Mouse (Mus musculus) MEL (cell line): Measurements from ENCODE around the gene Zic1. TPM values are rescaled to one million over a fixed set of nuclear protein-coding genes. Genes with fewer than 3 reads are reported as not detected.

Experiments used
- DNase-seq: peaks from one replicate; pipeline ENCODE4 v3.0.0; 2011; ENCODE audit warnings: low read depth, low spot score
- H3K27ac ChIP-seq: 2 replicates; pipeline ENCODE4 v1.5.1; 2012; ENCODE audit warnings: low read depth, mild to moderate bottlenecking, control low read depth, low read length, moderate library complexity; ENCODE audit not compliant: control insufficient read depth
- H3K27me3 ChIP-seq, 2 experiments: fragments of 150-350 bp in 1 of 2; sonication (generic) in 1 of 2; 2 replicates each; pipeline ENCODE4 v1.6.1; 2012; ENCODE audit warnings: low read length in 2 of 2, mild to moderate bottlenecking in 2 of 2, improper control_type of control experiment in 1 of 2, moderate library complexity in 1 of 2; ENCODE audit not compliant: insufficient read depth in 2 of 2, control insufficient read depth in 1 of 2
- H3K36me3 ChIP-seq, 2 experiments: 2 replicates each; pipeline ENCODE4 v1.6.1; 2012 to 2014; ENCODE audit warnings: low read length in 2 of 2, improper control_type of control experiment in 1 of 2, inconsistent platforms in 1 of 2, mild to moderate bottlenecking in 1 of 2; ENCODE audit not compliant: insufficient read depth in 2 of 2, control insufficient read depth in 1 of 2
- H3K4me1 ChIP-seq, 2 experiments: fragments of 150-350 bp in 1 of 2; sonication (generic) in 1 of 2; 2 replicates each; pipeline ENCODE4 v1.6.1; 2012; ENCODE audit warnings: low read length in 2 of 2, improper control_type of control experiment in 1 of 2, mild to moderate bottlenecking in 1 of 2; ENCODE audit not compliant: insufficient read depth in 2 of 2, control insufficient read depth in 1 of 2
- H3K4me3 ChIP-seq, 2 experiments: fragments of 150-350 bp in 1 of 2; sonication (generic) in 1 of 2; 2 replicates each; pipeline ENCODE4 v1.5.1; 2012; ENCODE audit warnings: low read depth in 2 of 2, low read length in 2 of 2, mild to moderate bottlenecking in 2 of 2, moderate library complexity in 2 of 2, control low read depth in 1 of 2, improper control_type of control experiment in 1 of 2; ENCODE audit not compliant: control insufficient read depth in 1 of 2, insufficient read depth in 1 of 2
- H3K79me2 ChIP-seq: 2 replicates; pipeline ENCODE4 v1.6.1; 2012; ENCODE audit warnings: mild to moderate bottlenecking, low read length, moderate library complexity; ENCODE audit not compliant: control insufficient read depth, poor library complexity, insufficient read depth
- H3K9ac ChIP-seq: 2 replicates; pipeline ENCODE4 v1.6.1; 2012; ENCODE audit warnings: low read depth, mild to moderate bottlenecking, control low read depth, low read length, moderate library complexity; ENCODE audit not compliant: control insufficient read depth, poor library complexity, severe bottlenecking
- H3K9me3 ChIP-seq: fragments of 150-350 bp; sonication (generic); replicated peaks from 2 replicates; pipeline ENCODE4 v1.6.1; 2012; ENCODE audit warnings: mild to moderate bottlenecking, low read length, improper control_type of control experiment, moderate library complexity; ENCODE audit not compliant: insufficient read depth
- CHD1 ChIP-seq: IDR thresholded peaks from 2 replicates; pipeline ENCODE4 v1.6.1; 2012; ENCODE audit warnings: low read depth, mild to moderate bottlenecking, inconsistent platforms, low read length, improper control_type of control experiment
- CTCF ChIP-seq, 3 experiments: IDR thresholded peaks in 2 of 3; conservative IDR thresholded peaks in 1 of 3; 2 replicates each; pipeline ENCODE4 v1.5.1; 2011 to 2012; ENCODE audit warnings: low read length in 3 of 3, low read depth in 2 of 3, mild to moderate bottlenecking in 2 of 3, improper control_type of control experiment in 1 of 3, inconsistent platforms in 1 of 3, mixed read lengths in 1 of 3, moderate library complexity in 1 of 3; ENCODE audit not compliant: control insufficient read depth in 1 of 3, insufficient read depth in 1 of 3, poor library complexity in 1 of 3, severe bottlenecking in 1 of 3
- EP300 ChIP-seq, 2 experiments: IDR thresholded peaks; 2 replicates each; pipeline ENCODE4 v1.6.1; 2011; ENCODE audit warnings: improper control_type of control experiment in 2 of 2, low read length in 2 of 2, low read depth in 1 of 2, mild to moderate bottlenecking in 1 of 2
- GATA1 ChIP-seq: IDR thresholded peaks from 2 replicates; pipeline ENCODE4 v1.6.1; 2011; ENCODE audit warnings: low read depth, low read length, improper control_type of control experiment
- HCFC1 ChIP-seq: IDR thresholded peaks from 2 replicates; pipeline ENCODE4 v1.6.1; 2012; ENCODE audit warnings: low read depth, mild to moderate bottlenecking, inconsistent platforms, low read length, improper control_type of control experiment, moderate library complexity
- JUND ChIP-seq: IDR thresholded peaks from 2 replicates; pipeline ENCODE4 v1.6.1; 2011; ENCODE audit warnings: low read depth, mild to moderate bottlenecking, improper control_type of control experiment, low read length
- KAT2A ChIP-seq: conservative IDR thresholded peaks from 2 replicates; pipeline ENCODE4 v1.6.1; 2012; ENCODE audit warnings: low read depth, low read length, improper control_type of control experiment, inconsistent platforms
- MAFK ChIP-seq: IDR thresholded peaks from 2 replicates; pipeline ENCODE4 v1.6.1; 2011; ENCODE audit warnings: low read depth, mild to moderate bottlenecking, low read length, improper control_type of control experiment, borderline replicate concordance
- MAZ ChIP-seq: IDR thresholded peaks from 2 replicates; pipeline ENCODE4 v1.6.1; 2012; ENCODE audit warnings: low read depth, mild to moderate bottlenecking, inconsistent platforms, low read length, improper control_type of control experiment
- MEF2A ChIP-seq: IDR thresholded peaks from 2 replicates; pipeline ENCODE4 v1.6.1; 2014; ENCODE audit warnings: low read depth, mild to moderate bottlenecking, inconsistent platforms, low read length, improper control_type of control experiment; ENCODE audit not compliant: poor library complexity, insufficient replicate concordance, severe bottlenecking; ENCODE audit errors: extremely low read depth
- MXI1 ChIP-seq: IDR thresholded peaks from 2 replicates; pipeline ENCODE4 v1.6.1; 2011; ENCODE audit warnings: mild to moderate bottlenecking, low read depth, low read length, improper control_type of control experiment
- MYB ChIP-seq: IDR thresholded peaks from 2 replicates; pipeline ENCODE4 v1.6.1; 2011; ENCODE audit warnings: mild to moderate bottlenecking, low read depth, low read length, improper control_type of control experiment
- MYC ChIP-seq: IDR thresholded peaks from 2 replicates; pipeline ENCODE4 v1.6.1; 2011; ENCODE audit warnings: low read depth, mild to moderate bottlenecking, low read length, improper control_type of control experiment, moderate library complexity
- NELFE ChIP-seq: IDR thresholded peaks from 2 replicates; pipeline ENCODE4 v1.6.1; 2011; ENCODE audit warnings: low read depth, low read length, improper control_type of control experiment
- RAD21 ChIP-seq: IDR thresholded peaks from 2 replicates; pipeline ENCODE4 v1.6.1; 2011; ENCODE audit warnings: mild to moderate bottlenecking, low read depth, low read length, improper control_type of control experiment
- RCOR1 ChIP-seq: IDR thresholded peaks from 2 replicates; pipeline ENCODE4 v1.6.1; 2012; ENCODE audit warnings: low read depth, mild to moderate bottlenecking, inconsistent platforms, low read length, improper control_type of control experiment
- SMC3 ChIP-seq: IDR thresholded peaks from 2 replicates; pipeline ENCODE4 v1.6.1; 2011; ENCODE audit warnings: low read depth, low read length, improper control_type of control experiment
- TAL1 ChIP-seq: IDR thresholded peaks from 2 replicates; pipeline ENCODE4 v1.6.1; 2012; ENCODE audit warnings: mild to moderate bottlenecking, inconsistent platforms, low read length, moderate library complexity, mixed read lengths
- USF1 ChIP-seq: IDR thresholded peaks from 2 replicates; pipeline ENCODE4 v1.6.1; 2014; ENCODE audit warnings: low read depth, mild to moderate bottlenecking, inconsistent platforms, low read length, improper control_type of control experiment, moderate library complexity
- ZC3H11A ChIP-seq: IDR thresholded peaks from 2 replicates; pipeline ENCODE4 v1.6.1; 2012; ENCODE audit warnings: low read depth, mild to moderate bottlenecking, inconsistent platforms, low read length, improper control_type of control experiment
- ZMIZ1 ChIP-seq: IDR thresholded peaks from 2 replicates; pipeline ENCODE4 v1.6.1; 2012; ENCODE audit warnings: low read depth, mild to moderate bottlenecking, inconsistent platforms, low read length, improper control_type of control experiment, moderate library complexity
- polyA plus RNA-seq, 2 experiments: library from polyadenylated mRNA; stranded (reverse) in 1 of 2; unstranded in 1 of 2; fragments of >175 nt in 1 of 2; fragments of >200 nt in 1 of 2; gene quantifications; 2 replicates each; pipeline versions ENCODE4 v1.2.1 to v1.2.4; 2012; ENCODE audit warnings: low replicate concordance in 2 of 2, low read depth in 1 of 2; ENCODE audit not compliant: insufficient read length in 2 of 2, insufficient read depth in 1 of 2, missing spikeins in 1 of 2
- total RNA-seq: library from RNA; depleted of rRNA; stranded (reverse); fragments of 300-350 nt; gene quantifications from 2 replicates; pipeline ENCODE4 v1.2.3, GENCODE M21; 2012

The Zic1 gene
- total and polyA plus RNA-seq, 3 experiments = not detected

DNA sequence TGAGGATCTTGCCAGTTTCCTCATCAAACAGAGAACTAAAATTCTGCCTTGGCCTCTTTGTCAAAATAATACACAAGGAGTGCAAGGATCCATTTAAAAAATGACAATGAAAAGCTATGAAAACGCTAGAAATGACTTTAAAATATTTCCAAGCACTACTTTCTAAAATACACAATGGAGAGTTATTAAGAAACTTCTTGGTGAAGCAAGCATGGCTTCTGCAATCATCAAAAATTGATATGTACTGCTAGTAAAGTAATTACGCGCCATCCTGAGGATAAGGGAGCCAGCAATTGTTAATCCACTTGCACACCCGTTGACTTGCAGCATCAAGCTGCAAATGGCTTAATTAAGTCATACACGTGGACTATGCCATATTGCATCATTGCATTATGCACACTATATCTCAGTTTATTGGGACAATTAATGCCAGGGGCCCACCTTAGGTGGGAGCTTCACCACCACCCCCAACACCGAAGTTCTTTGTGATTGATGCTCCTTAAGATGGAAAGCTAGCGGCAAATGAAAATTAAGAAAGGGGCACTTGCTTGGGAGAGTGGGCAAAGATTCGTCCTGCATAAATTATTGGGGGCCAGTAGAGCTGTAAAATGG lies 35.0 kb upstream of the Zic1 start:
- no peak for DNase-seq
- Histone ChIP-seq H3K27ac (no peak overlapping the region), H3K79me2 (no peaks in the 10 kb centered on the region), H3K9ac (no peak overlapping the region), H3K4me1 (no peaks in the 10 kb centered on the region), H3K36me3 (no peaks in the 10 kb centered on the region), H3K4me3 (no peak overlapping the region), H3K9me3 (no peaks in the 10 kb centered on the region), H3K27me3 (no peaks in the 10 kb centered on the region)
- TF ChIP-seq USF1 (no peak), RCOR1 (no peak), MYC (no peak), MYB (no peak), CTCF (IDR thresholded peaks at IDR 0.05 in 2 of 3, conservative IDR thresholded peaks at IDR 0.05 in 1 of 3; ENCODE audit: control insufficient read depth in 1 of 3, insufficient read depth in 1 of 3, low read depth in 2 of 3, low read length in 3 of 3, poor library complexity in 1 of 3, severe bottlenecking in 1 of 3) (no peak), NELFE (no peak), MAZ (no peak), ZC3H11A (no peak), JUND (no peak)

DNA sequence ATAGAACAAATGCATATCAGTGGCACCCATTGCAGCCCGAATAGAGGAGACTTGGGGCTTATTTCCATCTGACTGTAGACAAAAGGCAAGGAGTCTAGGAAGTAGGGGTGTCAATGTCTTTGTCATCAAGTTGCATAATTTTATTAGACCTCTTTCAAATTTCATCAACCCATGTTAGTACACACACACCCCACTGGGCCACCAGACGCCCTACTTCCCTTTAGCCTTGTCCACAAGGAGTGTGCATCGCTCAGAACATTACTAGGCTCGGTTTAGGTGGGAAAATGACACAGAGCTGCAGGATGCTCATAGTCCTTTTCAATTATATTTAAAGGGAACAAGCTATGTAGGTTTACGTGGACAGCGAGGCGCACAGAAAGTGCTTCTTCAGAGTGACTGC lies 34.4 kb upstream of the Zic1 start:
- Histone ChIP-seq H3K9ac (no peak overlapping the region), H3K4me1 (no peaks in the 10 kb centered on the region)
- TF ChIP-seq HCFC1 = no peak
- no peak for TF ChIP-seq EP300 (IDR thresholded peaks at IDR 0.05; ENCODE audit: low read depth in 1 of 2, low read length in 2 of 2)
- no peak for TF ChIP-seq MAFK
- no peak for TF ChIP-seq KAT2A
- TF ChIP-seq NELFE = no peak
- TF ChIP-seq ZMIZ1 = no peak
- TF ChIP-seq SMC3 = no peak
- TF ChIP-seq CHD1 = no peak
- no peak for TF ChIP-seq RAD21
- TF ChIP-seq MEF2A = no peak
- no peak for TF ChIP-seq GATA1
- no peak for TF ChIP-seq JUND
- TF ChIP-seq MXI1 = no peak
- TF ChIP-seq TAL1 = no peak
- TF ChIP-seq, all 39 proteins: peak for 0
- DNase-seq = no peak
- H3K36me3 ChIP-seq = no peaks in the 10 kb centered on the region
- H3K79me2 ChIP-seq = no peaks in the 10 kb centered on the region
- no peaks in the 10 kb centered on the region for H3K9me3 ChIP-seq
- no peak overlapping the region for H3K4me3 ChIP-seq
- H3K27ac ChIP-seq = no peak overlapping the region
- H3K27me3 ChIP-seq = no peaks in the 10 kb centered on the region
